Mouse (Mus musculus) liver, embryonic 14.5 days (tissue): ENCODE measurements around the gene Il5. TPM values are rescaled to one million over a fixed set of nuclear protein-coding genes. Genes with fewer than 3 reads are reported as not detected.

Source experiments
- ATAC-seq: fragments of 200-750 bp; cut with Nextera tagmentation; 2 replicates; pipeline ENCODE4 v1.8.0; 2017; ENCODE audit warnings: moderate number of reproducible peaks, mild to moderate bottlenecking, moderate library complexity; ENCODE audit not compliant: insufficient read depth
- DNase-seq, 3 experiments: peaks; one replicate each; pipeline ENCODE4 v3.0.0-alpha.2; 2012 to 2013; ENCODE audit warnings: low read depth in 3 of 3, low spot score in 3 of 3
- H3K27ac ChIP-seq: fragments of 300-500 bp; sonication (generic); 2 replicates; pipeline ENCODE4 v1.5.1; 2014; ENCODE audit warnings: moderate library complexity, mild to moderate bottlenecking, control low read depth, inconsistent platforms
- H3K27me3 ChIP-seq: fragments of 300-500 bp; sonication (generic); 2 replicates; pipeline ENCODE4 v1.6.1; 2014; ENCODE audit warnings: mild to moderate bottlenecking, low read length, moderate library complexity; ENCODE audit not compliant: control insufficient read depth, insufficient read depth
- H3K36me3 ChIP-seq: fragments of 300-500 bp; sonication (generic); replicated peaks from 2 replicates; pipeline ENCODE4 v1.6.1; 2014; ENCODE audit warnings: low read depth; ENCODE audit not compliant: control insufficient read depth, insufficient read depth
- H3K4me1 ChIP-seq, 2 experiments: fragments of 200-500 bp in 1 of 2; fragments of 300-500 bp in 1 of 2; sonication (generic) in 1 of 2; replicated peaks; 2 replicates each; pipeline ENCODE4 v1.6.1; 2012 to 2014; ENCODE audit warnings: antibody characterized with exemption in 1 of 2, inconsistent platforms in 1 of 2, low read length in 1 of 2; ENCODE audit not compliant: control insufficient read depth in 2 of 2, insufficient read depth in 2 of 2
- H3K4me2 ChIP-seq: fragments of 300-500 bp; sonication (generic); 2 replicates; pipeline ENCODE4 v1.6.1; 2014; ENCODE audit warnings: low read depth, mild to moderate bottlenecking, control low read depth, moderate library complexity
- H3K4me3 ChIP-seq, 2 experiments: fragments of 200-500 bp in 1 of 2; fragments of 300-500 bp in 1 of 2; sonication (generic) in 1 of 2; 2 replicates each; pipeline ENCODE4 v1.5.1; 2012 to 2014; ENCODE audit warnings: low read depth in 2 of 2, low read length in 2 of 2, mild to moderate bottlenecking in 2 of 2, control low read depth in 1 of 2, inconsistent platforms in 1 of 2, moderate library complexity in 1 of 2; ENCODE audit not compliant: insufficient read depth in 1 of 2
- H3K9ac ChIP-seq: fragments of 300-500 bp; sonication (generic); replicated peaks from 2 replicates; pipeline ENCODE4 v1.6.1; 2014; ENCODE audit warnings: mild to moderate bottlenecking, control low read depth, moderate library complexity
- H3K9me3 ChIP-seq: fragments of 300-500 bp; sonication (generic); 2 replicates; pipeline ENCODE4 v1.6.1; 2016; ENCODE audit warnings: low read length, mixed read lengths; ENCODE audit not compliant: control insufficient read depth
- CTCF ChIP-seq: IDR thresholded peaks from 2 replicates; pipeline ENCODE4 v1.5.1; 2016; ENCODE audit warnings: antibody characterized with exemption, low read depth, control low read depth
- EP300 ChIP-seq: IDR thresholded peaks from 2 replicates; pipeline ENCODE4 v1.6.1; 2016; ENCODE audit warnings: antibody characterized with exemption, low read depth
- WGBS: fragments of 180-500 bp; shearing (Covaris S2); extraction: QIAGEN DNeasy Blood & Tissue Kit; methylation state at CpG from one replicate; pipeline ENCODE4 v1.1.7; 2014; ENCODE audit not compliant: insufficient replicate concordance; 5-methylcytosine and 5-hydroxymethylcytosine counted together
- polyA plus RNA-seq, 2 experiments: library from polyadenylated mRNA; depleted of rRNA in 1 of 2; stranded (reverse) in 1 of 2; unstranded in 1 of 2; fragments of >200 nt; fragmentation: Nextera tagmentation in 1 of 2; extraction: Ambion mirVana in 1 of 2; gene quantifications; 2 replicates each; pipeline versions ENCODE4 v1.2.1 to v1.2.3; 2012 to 2014

Il5 gene
- polyA plus RNA-seq, 2 experiments, result not detected

GRCm38 (mm10) chr11:53682994-53683530 lies 37.5 kb upstream of the Il5 start:
- H3K27ac ChIP-seq, result no peak overlapping the region
- H3K4me3 ChIP-seq, result no peak overlapping the region
- WGBS, result 85% methylated on average over 9 of the region's 9 CpGs
- no peak overlapping the region for H3K4me2 ChIP-seq
- no peaks in the 10 kb centered on the region for H3K9me3 ChIP-seq
- H3K9ac ChIP-seq, result no peak overlapping the region
- H3K36me3 ChIP-seq, result peaks cover 23% of the 10 kb centered on the region
- TF ChIP-seq EP300, result no peak
- no peak for TF ChIP-seq CTCF
- DNase-seq (no peak), ATAC-seq (no peak)
- no peaks in the 10 kb centered on the region for H3K4me1 ChIP-seq
- H3K27me3 ChIP-seq, result no peaks in the 10 kb centered on the region

- no peak overlapping the region for H3K4me3 ChIP-seq
- H3K36me3 ChIP-seq, result peaks cover 28% of the 10 kb centered on the region
- H3K9ac ChIP-seq, result no peak overlapping the region
- no peak overlapping the region for H3K4me2 ChIP-seq
- 85% methylated on average over 10 of the region's 10 CpGs for whole genome bisulfite sequencing
- no peak overlapping the region for H3K27ac ChIP-seq
- H3K9me3 ChIP-seq, result no peaks in the 10 kb centered on the region
- H3K27me3 ChIP-seq, result no peaks in the 10 kb centered on the region
- H3K4me1 ChIP-seq, result no peaks in the 10 kb centered on the region
- TF ChIP-seq EP300 (no peak), CTCF (no peak)
- no peak for DNase-seq
- ATAC-seq, result no peak
Observed at GRCm38 (mm10) chr11:53691979-53692378, 28.6 kb upstream of the Il5 start.

GRCm38 (mm10) chr11:53698521-53698920 lies 22.1 kb upstream of the Il5 start:
- Histone ChIP-seq H3K4me3 (no peak overlapping the region), H3K9ac (no peak overlapping the region), H3K9me3 (no peaks in the 10 kb centered on the region), H3K36me3 (peaks cover 36% of the 10 kb centered on the region), H3K27ac (no peak overlapping the region), H3K4me1 (no peaks in the 10 kb centered on the region; a peak in 1 of 4 replicates), H3K4me2 (no peak overlapping the region), H3K27me3 (no peaks in the 10 kb centered on the region)
- no peak for DNase-seq
- TF ChIP-seq CTCF, result no peak
- TF ChIP-seq EP300, result no peak
- ATAC-seq, result no peak
- 76% methylated on average over 2 of the region's 2 CpGs for WGBS

- 71% methylated on average over 4 of the region's 4 CpGs for WGBS
- DNase-seq (no peak), ATAC-seq (no peak)
- Histone ChIP-seq H3K27ac (no peak overlapping the region), H3K27me3 (no peaks in the 10 kb centered on the region), H3K9me3 (no peaks in the 10 kb centered on the region), H3K4me2 (no peak overlapping the region), H3K36me3 (peaks cover 30% of the 10 kb centered on the region), H3K9ac (no peak overlapping the region), H3K4me3 (no peak overlapping the region), H3K4me1 (no peaks in the 10 kb centered on the region; a peak in 1 of 4 replicates)
- TF ChIP-seq CTCF (no peak), EP300 (no peak)
Observed at GRCm38 (mm10) chr11:53699351-53699750, 21.2 kb upstream of the Il5 start.

GRCm38 (mm10) chr11:53706236-53706933 lies 14.2 kb upstream of the Il5 start:
- H3K4me3 ChIP-seq, result peak overlapping the region; percentile 83 to 89
- peak overlapping the region; percentile 93 for H3K9ac ChIP-seq
- H3K27ac ChIP-seq, result peak overlapping the region; percentile 81
- no peaks in the 10 kb centered on the region for H3K9me3 ChIP-seq
- H3K4me2 ChIP-seq, result peak overlapping the region; percentile 96
- WGBS, result 5% methylated on average over 29 of the region's 29 CpGs
- DNase-seq, result peak in 2 of 3 experiments; percentile 18 to 30
- no peak for TF ChIP-seq EP300
- TF ChIP-seq CTCF, result no peak; the same call in 1 of the 2 replicates
- H3K4me1 ChIP-seq, result peaks cover 4 to 5% of the 10 kb centered on the region in 2 experiments; a peak in 3 of 4 replicates
- peaks cover 5% of the 10 kb centered on the region; the same call in 1 of the 2 replicates for H3K36me3 ChIP-seq
- no peaks in the 10 kb centered on the region for H3K27me3 ChIP-seq
- peak; percentile 76 for ATAC-seq
